Mouse (Mus musculus): ENCODE measurements at regions not wholly inside any gene's neighbourhood (a gene's known extent, or its start where the extent isn't known, plus 50 kb on each side); places are given as distances from the start of the nearest gene placed in this dataset.
A peak's percentile ranks its signal among the peaks of the same experiment; 100 is the strongest.

GRCm38 (mm10) chr13:99056432-99057292, 72.3 kb upstream of the 1700024P04Rik start:
- no peaks in the 10 kb centered on the region for H3K36me3 ChIP-seq
- H3K9me3 ChIP-seq = no peaks in the 10 kb centered on the region
- H3K4me2 ChIP-seq = no peak overlapping the region
- no peak overlapping the region; the same call in 1 of the 2 replicates for H3K27ac ChIP-seq
- H3K4me3 ChIP-seq (replicated peaks) = no peak overlapping the region
- 75% methylated on average over 19 of the region's 19 CpGs for WGBS
- H3K27me3 ChIP-seq = no peaks in the 10 kb centered on the region
- ATAC-seq (ENCODE audit: insufficient number of reproducible peaks, insufficient read depth, low FRiP score, low TSS enrichment, low read depth) = no peak
- no peak overlapping the region for H3K9ac ChIP-seq (replicated peaks)
- peaks cover 24% of the 10 kb centered on the region for H3K4me1 ChIP-seq (replicated peaks)

- no peaks in the 10 kb centered on the region for H3K9me3 ChIP-seq
- 45% methylated on average over 11 of the region's 11 CpGs for whole genome bisulfite sequencing
- H3K4me1 ChIP-seq (replicated peaks) = peaks cover 24% of the 10 kb centered on the region
- peak; percentile 56; the same call in 1 of the 2 replicates for ATAC-seq (ENCODE audit: insufficient number of reproducible peaks, insufficient read depth, low FRiP score, low TSS enrichment, low read depth)
- H3K4me3 ChIP-seq (replicated peaks) = no peak overlapping the region
- no peaks in the 10 kb centered on the region for H3K27me3 ChIP-seq
- no peak overlapping the region; the same call in none of the 2 replicates for H3K27ac ChIP-seq
- no peak overlapping the region for H3K9ac ChIP-seq (replicated peaks)
- H3K36me3 ChIP-seq = no peaks in the 10 kb centered on the region
- no peak overlapping the region for H3K4me2 ChIP-seq
Measured at GRCm38 (mm10) chr13:99055609-99056321, 71.4 kb upstream of the 1700024P04Rik start.

GRCm38 (mm10) chr13:99052076-99052475, 67.7 kb upstream of the 1700024P04Rik start:
- WGBS = 94% methylated on average over 1 of the region's 1 CpGs
- no peak overlapping the region for H3K27ac ChIP-seq
- H3K27me3 ChIP-seq = no peaks in the 10 kb centered on the region
- no peaks in the 10 kb centered on the region for H3K9me3 ChIP-seq
- no peak overlapping the region for H3K4me3 ChIP-seq (replicated peaks)
- H3K4me1 ChIP-seq (replicated peaks) = peaks cover 24% of the 10 kb centered on the region
- no peak overlapping the region for H3K4me2 ChIP-seq
- ATAC-seq (ENCODE audit: insufficient number of reproducible peaks, insufficient read depth, low FRiP score, low TSS enrichment, low read depth) = no peak
- H3K9ac ChIP-seq (replicated peaks) = no peak overlapping the region
- H3K36me3 ChIP-seq = no peaks in the 10 kb centered on the region

GRCm38 (mm10) chr13:99049699-99050098, 65.3 kb upstream of the 1700024P04Rik start:
- Histone ChIP-seq H3K27ac (no peak overlapping the region), H3K27me3 (no peaks in the 10 kb centered on the region), H3K36me3 (no peaks in the 10 kb centered on the region), H3K9ac (replicated peaks) (no peak overlapping the region), H3K4me3 (replicated peaks) (no peak overlapping the region), H3K9me3 (no peaks in the 10 kb centered on the region), H3K4me2 (no peak overlapping the region), H3K4me1 (replicated peaks) (peaks cover 11% of the 10 kb centered on the region; the same call in 1 of the 2 replicates)
- ATAC-seq (ENCODE audit: insufficient number of reproducible peaks, insufficient read depth, low FRiP score, low TSS enrichment, low read depth) = no peak
- 36% methylated on average over 4 of the region's 4 CpGs for WGBS

- ATAC-seq (ENCODE audit: insufficient number of reproducible peaks, insufficient read depth, low FRiP score, low TSS enrichment, low read depth) = no peak
- no peaks in the 10 kb centered on the region for H3K9me3 ChIP-seq
Measured at GRCm38 (mm10) chr13:99048651-99049100, 64.3 kb upstream of the 1700024P04Rik start.

GRCm38 (mm10) chr13:99047219-99047618, 62.9 kb upstream of the 1700024P04Rik start:
- no peak for ATAC-seq (ENCODE audit: insufficient number of reproducible peaks, insufficient read depth, low FRiP score, low TSS enrichment, low read depth)
- no peak overlapping the region for H3K4me3 ChIP-seq (replicated peaks)
- H3K27me3 ChIP-seq = no peaks in the 10 kb centered on the region
- H3K9ac ChIP-seq (replicated peaks) = no peak overlapping the region
- no peak overlapping the region for H3K4me2 ChIP-seq
- H3K9me3 ChIP-seq = no peaks in the 10 kb centered on the region
- H3K27ac ChIP-seq = no peak overlapping the region
- no peaks in the 10 kb centered on the region for H3K36me3 ChIP-seq
- WGBS = 88% methylated on average over 7 of the region's 7 CpGs
- no peaks in the 10 kb centered on the region for H3K4me1 ChIP-seq (replicated peaks)

More at GRCm38 (mm10) chr13:99048651-99049100, 64.3 kb upstream of the 1700024P04Rik start:
- H3K4me3 ChIP-seq (replicated peaks) = no peak overlapping the region
- no peak overlapping the region for H3K4me2 ChIP-seq
- 79% methylated on average over 5 of the region's 5 CpGs for WGBS
- H3K36me3 ChIP-seq = no peaks in the 10 kb centered on the region
- 0 out of 2 replicates have a peak, but pooled peaks cover under 1% of the 10 kb centered on the region for H3K4me1 ChIP-seq (replicated peaks)
- H3K9ac ChIP-seq (replicated peaks) = no peak overlapping the region
- H3K27me3 ChIP-seq = no peaks in the 10 kb centered on the region
- H3K27ac ChIP-seq = no peak overlapping the region

GRCm38 (mm10) chr13:99046737-99047136, 62.4 kb upstream of the 1700024P04Rik start:
- Histone ChIP-seq H3K27me3 (no peaks in the 10 kb centered on the region), H3K27ac (no peak overlapping the region), H3K4me1 (replicated peaks) (no peaks in the 10 kb centered on the region), H3K4me3 (replicated peaks) (no peak overlapping the region), H3K9me3 (no peaks in the 10 kb centered on the region), H3K4me2 (no peak overlapping the region), H3K36me3 (no peaks in the 10 kb centered on the region), H3K9ac (replicated peaks) (no peak overlapping the region)
- ATAC-seq (ENCODE audit: insufficient number of reproducible peaks, insufficient read depth, low FRiP score, low TSS enrichment, low read depth) = no peak
- WGBS = 91% methylated on average over 1 of the region's 1 CpGs

- WGBS = 87% methylated on average over 6 of the region's 6 CpGs
Measured at GRCm38 (mm10) chr13:99042086-99042485, 57.7 kb upstream of the 1700024P04Rik start.

GRCm38 (mm10) chr13:99041256-99041655, 56.9 kb upstream of the 1700024P04Rik start:
- no peak overlapping the region for H3K4me2 ChIP-seq
- H3K27me3 ChIP-seq = no peaks in the 10 kb centered on the region
- ATAC-seq (ENCODE audit: insufficient number of reproducible peaks, insufficient read depth, low FRiP score, low TSS enrichment, low read depth) = no peak
- H3K4me3 ChIP-seq (replicated peaks) = no peak overlapping the region
- no peak overlapping the region for H3K9ac ChIP-seq (replicated peaks)
- H3K27ac ChIP-seq = no peak overlapping the region
- H3K36me3 ChIP-seq = no peaks in the 10 kb centered on the region
- H3K9me3 ChIP-seq = no peaks in the 10 kb centered on the region
- peaks cover 13% of the 10 kb centered on the region for H3K4me1 ChIP-seq (replicated peaks)
- WGBS = 94% methylated on average over 6 of the region's 6 CpGs

More at GRCm38 (mm10) chr13:99042086-99042485, 57.7 kb upstream of the 1700024P04Rik start:
- Histone ChIP-seq H3K27me3 (no peaks in the 10 kb centered on the region), H3K4me1 (replicated peaks) (peaks cover 13% of the 10 kb centered on the region), H3K36me3 (no peaks in the 10 kb centered on the region), H3K9me3 (no peaks in the 10 kb centered on the region), H3K27ac (no peak overlapping the region), H3K4me2 (no peak overlapping the region), H3K4me3 (replicated peaks) (no peak overlapping the region), H3K9ac (replicated peaks) (no peak overlapping the region)
- ATAC-seq (ENCODE audit: insufficient number of reproducible peaks, insufficient read depth, low FRiP score, low TSS enrichment, low read depth) = no peak

GRCm38 (mm10) chr13:99040846-99041245, 56.5 kb upstream of the 1700024P04Rik start:
- H3K9me3 ChIP-seq = no peaks in the 10 kb centered on the region
- H3K36me3 ChIP-seq = no peaks in the 10 kb centered on the region
- H3K27ac ChIP-seq = no peak overlapping the region
- H3K4me1 ChIP-seq (replicated peaks) = peaks cover 13% of the 10 kb centered on the region
- no peak overlapping the region for H3K4me3 ChIP-seq (replicated peaks)
- H3K27me3 ChIP-seq = no peaks in the 10 kb centered on the region
- H3K9ac ChIP-seq (replicated peaks) = no peak overlapping the region
- 89% methylated on average over 6 of the region's 6 CpGs for WGBS
- no peak overlapping the region for H3K4me2 ChIP-seq
- no peak for ATAC-seq (ENCODE audit: insufficient number of reproducible peaks, insufficient read depth, low FRiP score, low TSS enrichment, low read depth)

- H3K4me2 ChIP-seq = no peak overlapping the region
- H3K9ac ChIP-seq (replicated peaks) = no peak overlapping the region
- no peaks in the 10 kb centered on the region for H3K9me3 ChIP-seq
- 83% methylated on average over 4 of the region's 4 CpGs for WGBS
- H3K4me3 ChIP-seq (replicated peaks) = no peak overlapping the region
- no peaks in the 10 kb centered on the region for H3K36me3 ChIP-seq
- no peak overlapping the region for H3K27ac ChIP-seq
- ATAC-seq (ENCODE audit: insufficient number of reproducible peaks, insufficient read depth, low FRiP score, low TSS enrichment, low read depth) = no peak; the same call in 1 of the 2 replicates
- H3K4me1 ChIP-seq (replicated peaks) = peaks cover 13% of the 10 kb centered on the region
- no peaks in the 10 kb centered on the region for H3K27me3 ChIP-seq
Measured at GRCm38 (mm10) chr13:99040171-99040570, 55.8 kb upstream of the 1700024P04Rik start.
